In the genomic region with DNA sequence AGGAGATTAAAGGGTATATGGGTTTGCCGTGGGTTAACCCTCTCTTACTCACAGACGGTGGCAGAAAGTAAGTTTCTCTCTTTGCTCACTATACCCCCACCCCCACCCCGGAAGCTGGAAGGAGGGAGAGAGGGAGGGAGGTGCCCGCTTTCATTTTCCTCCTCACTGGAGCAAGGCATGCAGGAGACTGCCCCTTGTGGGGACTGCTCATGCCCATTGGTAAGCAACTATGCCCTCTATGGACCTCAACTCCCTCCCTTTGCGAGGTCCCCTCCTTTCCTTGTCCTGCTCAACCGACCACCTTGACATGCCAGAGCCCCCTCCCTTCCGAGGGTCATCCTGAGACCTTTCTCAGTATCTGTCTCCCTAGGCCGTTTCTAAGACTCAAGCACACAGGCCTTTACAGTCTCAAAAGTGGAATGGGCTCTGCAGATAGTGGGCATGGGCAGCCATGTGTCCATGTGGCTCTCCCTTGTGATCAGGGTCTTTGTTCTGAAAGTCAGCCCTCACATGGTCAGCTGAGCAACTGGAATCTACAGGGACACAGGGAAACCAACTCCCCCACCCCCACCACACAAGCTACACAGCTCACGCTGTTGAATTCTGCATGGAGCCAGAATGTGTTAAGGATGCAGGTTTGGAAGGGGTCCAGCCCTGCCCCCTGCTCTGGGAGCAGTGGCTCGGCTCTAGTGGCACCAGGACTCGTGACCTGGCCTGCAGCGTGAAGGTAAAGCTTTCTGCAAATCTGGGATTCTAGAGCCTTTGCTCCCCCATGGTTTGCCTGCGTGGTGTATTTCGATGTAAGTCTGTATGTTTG, we compare ENCODE assay signal across 18 mouse cellular contexts.
DNase-seq lines count a peak whose midpoint lies in the region; ATAC-seq and TF ChIP-seq lines count a peak whose summit lies in the region.
"Had no signal": no experiment of that assay in that cellular context is flagged by ENCODE, and none has a peak within 500 bp of the region (broad histone marks: within the 10 kb centered on the region; RNA-seq: fewer than 3 reads in every experiment).

No protein-coding gene starts in this region.

- H3K79me2 ChIP-seq in myocyte (ENCODE audit: control insufficient read depth, insufficient read depth): no peaks in the 10 kb centered on the region

- no peak for ATAC-seq in hindbrain, embryonic 13.5 days (ENCODE audit: low FRiP score)
- ATAC-seq: forebrain, embryonic 13.5 days had no signal

- 81% methylated on average over 14 of the region's 14 CpGs for WGBS in hindbrain, embryonic 10.5 days
- 76% methylated on average over 14 of the region's 14 CpGs for WGBS in hindbrain, embryonic 13.5 days

- H3K9me3 ChIP-seq in hindbrain, embryonic 10.5 days: no peaks in the 10 kb centered on the region
- H3K9me3 ChIP-seq in hindbrain, embryonic 13.5 days: no peaks in the 10 kb centered on the region
- H3K9me3 ChIP-seq: forebrain, embryonic 13.5 days; limb, embryonic 13.5 days; liver, embryonic 13.5 days had no signal

- no peak overlapping the region for H3ac ChIP-seq in myocyte (ENCODE audit: control insufficient read depth, insufficient read length)

- peaks cover 16% of the 10 kb centered on the region for H3K27me3 ChIP-seq in hindbrain, embryonic 10.5 days (ENCODE audit: insufficient read depth, poor library complexity, severe bottlenecking)
- peaks cover 10% of the 10 kb centered on the region; the same call in 1 of the 2 replicates for H3K27me3 ChIP-seq in hindbrain, embryonic 13.5 days
- H3K27me3 ChIP-seq in myocyte (ENCODE audit: control insufficient read depth, insufficient read depth, insufficient read length): peaks cover 31% of the 10 kb centered on the region
- H3K27me3 ChIP-seq: liver, embryonic 13.5 days had no signal

- H3K27ac ChIP-seq in hindbrain, embryonic 10.5 days: peak overlapping the region; percentile 73
- no peak overlapping the region for H3K27ac ChIP-seq in hindbrain, embryonic 13.5 days
- H3K27ac ChIP-seq: forebrain, embryonic 13.5 days; limb, embryonic 13.5 days; liver, embryonic 13.5 days had no signal

- DNase-seq in hindbrain, embryonic 10.5 days (ENCODE audit: low spot score): no peak
- DNase-seq in kidney, postnatal 10 days: peak; percentile 53
- no peak for DNase-seq in kidney, adult 11 months
- DNase-seq in retina, postnatal 1 day: peak; percentile 62
- no peak for DNase-seq in retina, embryonic 14.5 days (ENCODE audit: low spot score)
- no peak for DNase-seq in urinary bladder, postnatal 36 days (ENCODE audit: low spot score in 2 of 2)
- DNase-seq: adrenal gland, adult 8-10 months; cerebellum, adult 9-11 months; gastrocnemius, postnatal 25 days; liver, embryonic 13.5 days; lung, embryonic 14.5 days; lung, postnatal 36 days; right cerebral cortex, postnatal 14 days; thymus, postnatal 36 days had no signal

- no peaks in the 10 kb centered on the region for H3K36me3 ChIP-seq in hindbrain, embryonic 10.5 days
- no peaks in the 10 kb centered on the region for H3K36me3 ChIP-seq in hindbrain, embryonic 13.5 days
- H3K36me3 ChIP-seq in myocyte (ENCODE audit: control insufficient read depth, insufficient read depth): no peaks in the 10 kb centered on the region
- H3K36me3 ChIP-seq: limb, embryonic 13.5 days; liver, embryonic 13.5 days had no signal

- H3K4me2 ChIP-seq in hindbrain, embryonic 13.5 days: no peak overlapping the region
- H3K4me2 ChIP-seq in myocyte (ENCODE audit: low read depth): peak overlapping the region; percentile 18
- H3K4me2 ChIP-seq: forebrain, embryonic 13.5 days; limb, embryonic 13.5 days; liver, embryonic 13.5 days; lung, embryonic 14.5 days had no signal

- no peak overlapping the region for H3K9ac ChIP-seq in hindbrain, embryonic 13.5 days
- H3K9ac ChIP-seq: forebrain, embryonic 13.5 days; limb, embryonic 13.5 days; liver, embryonic 13.5 days; lung, embryonic 14.5 days had no signal

- peaks cover 41% of the 10 kb centered on the region for H3K4me1 ChIP-seq in hindbrain, embryonic 10.5 days (replicated peaks)
- H3K4me1 ChIP-seq in hindbrain, embryonic 13.5 days (replicated peaks): peaks cover 28% of the 10 kb centered on the region
- H3K4me1 ChIP-seq: liver, embryonic 13.5 days had no signal

- H3K4me3 ChIP-seq in hindbrain, embryonic 10.5 days: no peak overlapping the region
- no peak overlapping the region for H3K4me3 ChIP-seq in hindbrain, embryonic 13.5 days
- no peak overlapping the region for H3K4me3 ChIP-seq in myocyte
- H3K4me3 ChIP-seq: forebrain, embryonic 13.5 days; limb, embryonic 13.5 days; liver, embryonic 13.5 days had no signal

- TF ChIP-seq POLR2A in myocyte (IDR thresholded peaks at IDR 0.05; ENCODE audit: insufficient read length, low read depth): no peak

TF ChIP-seq in myocyte, 11 proteins besides CTCF, POLR2A, EP300 and RAD21:
- TF ChIP-seq TCF3 (IDR thresholded peaks at IDR 0.05; ENCODE audit: insufficient read length, low read depth): no peak
- TF ChIP-seq E2F4 (IDR thresholded peaks at IDR 0.05; ENCODE audit: insufficient read depth): no peak
- TF ChIP-seq TCF12 (IDR thresholded peaks at IDR 0.05; ENCODE audit: insufficient read depth, poor library complexity, severe bottlenecking): no peak
- TF ChIP-seq MYOD1 (IDR thresholded peaks at IDR 0.05; ENCODE audit: control insufficient read depth in 1 of 3, insufficient read length in 2 of 3, low read depth in 2 of 3): no peak
- TF ChIP-seq CEBPB (IDR thresholded peaks at IDR 0.05; ENCODE audit: insufficient read depth, poor library complexity, severe bottlenecking): no peak
- TF ChIP-seq MAX (IDR thresholded peaks at IDR 0.05; ENCODE audit: low read depth): no peak
- TF ChIP-seq SRF (IDR thresholded peaks at IDR 0.05; ENCODE audit: control insufficient read depth, insufficient read length, low read depth): no peak
TF ChIP-seq in myocyte: peak in this region for 0.

Comparison
In these comparisons a context has a peak if more than half of its experiments do, and no peak if none do; other contexts are left out.
1. DNase-seq: peak in kidney, postnatal 10 days (single experiment) and retina, postnatal 1 day (single experiment); none in hindbrain, embryonic 10.5 days (single experiment), kidney, adult 11 months (single experiment), retina, embryonic 14.5 days (single experiment) and urinary bladder, postnatal 36 days (0 of 2).